ENCODE assay signal across 10 mouse cellular contexts in the genomic region with DNA sequence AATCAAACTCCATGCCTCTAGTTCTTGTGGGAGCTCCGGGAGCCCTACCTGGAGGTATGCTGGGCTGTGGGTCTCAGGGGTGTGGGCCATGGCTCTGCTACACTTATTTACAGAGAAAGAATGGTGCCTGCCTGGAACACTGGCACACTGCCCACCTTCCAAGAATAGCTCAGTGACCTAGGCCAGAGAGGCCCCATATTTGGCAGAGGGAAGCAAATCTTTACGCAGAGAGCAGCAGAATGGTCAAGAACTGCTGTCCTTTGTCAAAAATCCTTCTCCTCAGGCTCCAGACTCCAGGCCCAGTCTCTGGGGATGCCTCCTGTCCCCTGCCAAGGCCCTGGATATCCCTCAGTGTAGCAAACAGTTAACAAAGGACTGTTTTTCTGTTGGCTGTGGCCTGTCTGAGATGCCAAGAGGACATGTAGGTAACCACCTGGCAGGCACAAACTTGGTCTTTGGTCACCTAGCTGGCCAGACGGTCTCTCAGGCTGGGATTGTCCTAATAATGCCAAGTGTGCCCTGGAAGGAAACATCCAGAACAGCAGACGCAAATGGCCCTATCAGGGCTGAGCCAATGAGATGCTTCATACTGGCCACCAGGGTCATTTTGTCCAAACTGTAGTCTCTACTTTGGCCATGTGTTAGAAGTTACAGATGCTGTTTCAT. TPM values are rescaled to one million over a fixed set of nuclear protein-coding genes. Genes with fewer than 3 reads are reported as not detected.
DNase-seq lines count a peak whose midpoint lies in the region; ATAC-seq and TF ChIP-seq lines count a peak whose summit lies in the region.
"Had no signal": no experiment of that assay in that cellular context is flagged by ENCODE, and none has a peak within 500 bp of the region (broad histone marks: within the 10 kb centered on the region; RNA-seq: fewer than 3 reads in every experiment).

No protein-coding gene starts in this region.

- DNase-seq in heart, adult 18-20 months: peak; percentile 74 to 80
- no peak for DNase-seq in heart, embryonic 10.5 days (ENCODE audit: low spot score)
- peak; percentile 40 for DNase-seq in adrenal gland, adult 2 months
- DNase-seq in heart, adult 8-10 months (ENCODE audit: low spot score): peak; percentile 48
- peak; percentile 70 for DNase-seq in lung, embryonic 14.5 days
- no peak for DNase-seq in frontal cortex, postnatal 14 days (ENCODE audit: low spot score in 2 of 2)
- no peak for DNase-seq in left cerebral cortex, postnatal 25 days (ENCODE audit: low spot score in 2 of 2)
- no peak for DNase-seq in yolk sac, embryonic 10.5 days (ENCODE audit: low spot score)

- 65% methylated on average over 4 of the region's 4 CpGs for WGBS in heart, embryonic 10.5 days
- 60% methylated on average over 4 of the region's 4 CpGs for WGBS in lung, embryonic 14.5 days

- intact Hi-C loops in left cerebral cortex, postnatal 25 days (cut with DNase I): no loop called here

- no peak overlapping the region for H3K4me2 ChIP-seq in lung, embryonic 14.5 days
- H3K4me2 ChIP-seq: neural tube, embryonic 12.5 days had no signal

- H3K4me1 ChIP-seq in heart, embryonic 10.5 days: peaks cover 4% of the 10 kb centered on the region; the same call in 1 of the 2 replicates
- H3K4me1 ChIP-seq in lung, embryonic 14.5 days (ENCODE audit: insufficient read depth): no peaks in the 10 kb centered on the region
- H3K4me1 ChIP-seq: neural tube, embryonic 12.5 days had no signal

- H3K4me3 ChIP-seq in heart, embryonic 10.5 days: no peak overlapping the region
- no peak overlapping the region for H3K4me3 ChIP-seq in lung, embryonic 14.5 days (ENCODE audit: low read depth, low read length)
- H3K4me3 ChIP-seq: neural tube, embryonic 12.5 days had no signal

- H3K27ac ChIP-seq in heart, embryonic 10.5 days: no peak overlapping the region
- no peak overlapping the region for H3K27ac ChIP-seq in lung, embryonic 14.5 days (ENCODE audit: low read depth)
- H3K27ac ChIP-seq: neural tube, embryonic 12.5 days had no signal

- no peaks in the 10 kb centered on the region for H3K27me3 ChIP-seq in heart, embryonic 10.5 days (ENCODE audit: insufficient read depth, poor library complexity, severe bottlenecking)
- H3K27me3 ChIP-seq in lung, embryonic 14.5 days (ENCODE audit: insufficient read depth, low read length): no peaks in the 10 kb centered on the region
- H3K27me3 ChIP-seq: neural tube, embryonic 12.5 days had no signal

- TF ChIP-seq CTCF in lung, embryonic 14.5 days (IDR thresholded peaks at IDR 0.05; ENCODE audit: low read depth): no peak

- H3K36me3 ChIP-seq in heart, embryonic 10.5 days: no peaks in the 10 kb centered on the region
- no peaks in the 10 kb centered on the region for H3K36me3 ChIP-seq in lung, embryonic 14.5 days (ENCODE audit: insufficient read depth)
- H3K36me3 ChIP-seq: neural tube, embryonic 12.5 days had no signal

- no peaks in the 10 kb centered on the region for H3K9me3 ChIP-seq in heart, embryonic 10.5 days
- H3K9me3 ChIP-seq in lung, embryonic 14.5 days (ENCODE audit: low read depth, low read length): no peaks in the 10 kb centered on the region
- H3K9me3 ChIP-seq: neural tube, embryonic 12.5 days had no signal

- ATAC-seq in lung, embryonic 14.5 days (ENCODE audit: insufficient read depth): peak; percentile 48; the same call in 1 of the 2 replicates

- no peak overlapping the region for H3K9ac ChIP-seq in lung, embryonic 14.5 days
- H3K9ac ChIP-seq: neural tube, embryonic 12.5 days had no signal

RNA-seq across cellular contexts. Expression of gene Kcna2, which starts 29.8 kb away (rescaled TPM):
- 1 to 10 TPM in 1 of 2 experiments, under 1 TPM in 1; 0.92 to 1.2 TPM for total RNA-seq in heart, adult 18-20 months (2021)
- not detected in 2 replicates for polyA plus RNA-seq in heart, embryonic 10.5 days (2016; fragmentation: Nextera tagmentation; extraction: Ambion mirVana)
- total RNA-seq in adrenal gland, adult 2 months (2021): 1 to 10 TPM in 1 of 2 experiments, under 1 TPM in 1; 0.46 to 1.5 TPM
- 0.16 and 0.45 TPM in 2 replicates for polyA plus RNA-seq in adrenal gland, adult 2 months (2012; rRNA removed)
- 1 to 10 TPM; 1.2 to 1.7 (median 1.3) TPM for total RNA-seq in heart, adult 8-10 months (2022)
- polyA plus RNA-seq in lung, embryonic 14.5 days (2014; fragmentation: Nextera tagmentation; extraction: Ambion mirVana): 0.42 and 0.51 TPM in 2 replicates
- 100 to 1,000 TPM; 140 to 147 TPM for total RNA-seq in left cerebral cortex, postnatal 25 days (2021)

RNA-seq across cellular contexts. Expression of gene Kcna10, which starts 52.1 kb away (rescaled TPM):
- total RNA-seq in heart, adult 18-20 months (2021): not detected
- not detected in 2 replicates for polyA plus RNA-seq in heart, embryonic 10.5 days (2016; fragmentation: Nextera tagmentation; extraction: Ambion mirVana)
- total RNA-seq in adrenal gland, adult 2 months (2021): not detected
- not detected in 2 replicates for polyA plus RNA-seq in adrenal gland, adult 2 months (2012; rRNA removed)
- total RNA-seq in heart, adult 8-10 months (2022): not detected
- not detected in 2 replicates for polyA plus RNA-seq in lung, embryonic 14.5 days (2014; fragmentation: Nextera tagmentation; extraction: Ambion mirVana)
- not detected for total RNA-seq in left cerebral cortex, postnatal 25 days (2021)
- polyA plus RNA-seq: limb, embryonic 14.5 days; neural tube, embryonic 12.5 days had no signal

Comparison
In these comparisons a context has a peak if more than half of its experiments do, and no peak if none do; other contexts are left out.
1. DNase-seq: peak in heart, adult 18-20 months (2 of 2), adrenal gland, adult 2 months (single experiment), heart, adult 8-10 months (single experiment) and lung, embryonic 14.5 days (single experiment); none in heart, embryonic 10.5 days (single experiment), frontal cortex, postnatal 14 days (0 of 2), left cerebral cortex, postnatal 25 days (0 of 2) and yolk sac, embryonic 10.5 days (single experiment).
2. RNA of gene Kcna2, which starts 29.8 kb away (total RNA-seq): 140 to 147 TPM in left cerebral cortex, postnatal 25 days; 0.46 to 1.5 TPM in adrenal gland, adult 2 months, 1.2 to 1.7 TPM in heart, adult 8-10 months and 0.92 to 1.2 TPM in heart, adult 18-20 months; every median in the first group is over 10 times any median in the second.